Mouse (Mus musculus) neural tube, postnatal 0 days (tissue): ENCODE measurements around the gene Olfr566. TPM values are rescaled to one million over a fixed set of nuclear protein-coding genes. Genes with fewer than 3 reads are reported as not detected.

Experiments used
- polyA plus RNA-seq: library from polyadenylated mRNA; unstranded; fragments of >200 nt; fragmentation: Nextera tagmentation; extraction: Ambion mirVana; gene quantifications from 2 replicates; pipeline ENCODE4 v1.2.1, GENCODE M21; 2015

The Olfr566 gene
- polyA plus RNA-seq, result not detected in 2 replicates

DNA sequence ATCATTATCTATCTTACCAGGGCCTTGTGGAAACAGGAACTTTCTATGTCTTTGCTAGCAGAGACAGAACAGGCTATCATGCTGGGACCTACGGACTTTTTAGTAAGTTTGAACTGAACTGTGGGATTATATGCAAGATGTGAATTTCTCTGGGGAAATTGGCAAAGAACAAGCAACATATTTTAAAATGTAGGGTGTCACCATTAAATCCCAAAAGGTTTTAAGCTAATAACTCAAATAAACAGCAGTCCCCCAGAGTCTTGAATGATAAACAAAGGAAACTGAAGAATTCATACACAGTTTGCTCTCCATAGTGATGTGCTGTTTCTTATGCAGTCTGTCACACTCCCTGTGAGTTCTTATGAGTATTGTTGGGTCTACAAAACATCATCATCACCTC lies at the start of gene Olfr566:
Olfr566 (minus strand) TSS at position 101 of the 400 bp plus-strand sequence.

DNA sequence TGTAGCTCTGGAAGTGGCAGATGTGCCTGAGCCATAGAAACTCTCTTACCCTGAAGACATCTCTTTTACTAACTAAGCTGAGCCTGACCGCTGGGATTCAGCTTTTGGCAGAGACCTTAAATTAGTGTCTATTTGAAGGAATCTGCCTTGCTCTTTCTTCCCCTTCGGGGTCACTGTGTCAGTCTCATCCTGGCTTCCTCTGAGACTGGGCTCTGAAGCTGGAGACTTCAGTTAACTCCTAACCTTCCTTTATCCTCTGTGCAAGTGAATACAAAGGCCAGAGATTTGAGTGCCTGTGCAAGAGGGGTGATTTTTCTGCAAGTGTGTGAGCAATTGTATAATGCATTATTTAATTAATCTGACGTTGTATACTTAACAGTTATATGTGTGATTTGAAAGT lies 32.2 kb upstream of the Olfr566 start, which contains the start of gene Olfr569:
Olfr569 (minus strand) TSS at position 101 of the 400 bp plus-strand sequence.

DNA sequence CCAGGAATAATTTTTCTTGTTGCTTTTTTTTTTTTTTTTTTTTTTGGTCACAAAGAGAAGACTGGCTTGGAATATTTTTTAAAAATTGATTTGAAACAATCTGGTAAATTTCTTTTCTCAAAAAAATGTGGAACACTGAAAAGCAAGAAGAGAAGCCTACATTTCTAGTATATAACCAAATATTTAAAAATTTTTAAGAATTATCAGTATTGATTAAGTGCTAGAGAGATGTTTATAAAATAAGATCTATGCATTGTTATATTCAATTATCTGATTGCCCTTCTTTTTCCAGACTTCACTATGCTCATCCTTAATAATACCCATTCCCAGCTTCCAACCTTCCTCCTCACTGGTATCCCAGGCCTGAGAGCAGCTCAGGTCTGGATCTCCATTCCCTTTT lies 18.3 kb upstream of the Olfr566 start, which contains the start of gene Olfr568:
Olfr568 (plus strand) TSS at position 301 of the 400 bp plus-strand sequence.

Other genes starting within 250 kb of the Olfr566 start
- not detected in 2 replicates for gene Olfr553, start 240.5 kb downstream of the Olfr566 start, polyA plus RNA-seq
- gene Olfr554, start 220.3 kb downstream of the Olfr566 start, polyA plus RNA-seq, result not detected in 2 replicates
- not detected in 2 replicates for gene Olfr555, start 199.9 kb downstream of the Olfr566 start, polyA plus RNA-seq
- gene Olfr556, start 193.9 kb downstream of the Olfr566 start, polyA plus RNA-seq, result not detected in 2 replicates
- gene Trim68, start 171.4 kb downstream of the Olfr566 start, polyA plus RNA-seq, result 5.5 and 9.0 TPM in 2 replicates
- not detected in 2 replicates for gene Olfr557, start 162.9 kb downstream of the Olfr566 start, polyA plus RNA-seq
- 0.17 and 0.25 TPM in 2 replicates for gene Olfr558, start 156.6 kb downstream of the Olfr566 start, polyA plus RNA-seq
- not detected in 2 replicates for gene Olfr33, start 139.7 kb downstream of the Olfr566 start, polyA plus RNA-seq
- not detected in 2 replicates for gene Olfr559, start 131.3 kb downstream of the Olfr566 start, polyA plus RNA-seq
- gene Olfr560, start 99.4 kb downstream of the Olfr566 start, polyA plus RNA-seq, result not detected in 2 replicates
- gene Olfr78, start 99.3 kb downstream of the Olfr566 start, polyA plus RNA-seq, result 0.12 and 0.17 TPM in 2 replicates
- gene Olfr561, start 87.5 kb downstream of the Olfr566 start, polyA plus RNA-seq, result not detected in 2 replicates
- not detected in 2 replicates for gene Olfr564, start 55.3 kb downstream of the Olfr566 start, polyA plus RNA-seq
- gene Olfr568, start 18.4 kb upstream of the Olfr566 start, polyA plus RNA-seq, result not detected in 2 replicates
- not detected in 2 replicates for gene Olfr569, start 32.1 kb upstream of the Olfr566 start, polyA plus RNA-seq
- not detected in 2 replicates for gene Olfr570, start 35.8 kb upstream of the Olfr566 start, polyA plus RNA-seq
- not detected in 2 replicates for gene Olfr571, start 58.8 kb upstream of the Olfr566 start, polyA plus RNA-seq
- not detected in 2 replicates for gene Olfr572, start 65.6 kb upstream of the Olfr566 start, polyA plus RNA-seq
- not detected in 2 replicates for gene Olfr573-ps1, start 83.8 kb upstream of the Olfr566 start, polyA plus RNA-seq
- not detected in 2 replicates for gene Olfr574, start 89.7 kb upstream of the Olfr566 start, polyA plus RNA-seq
- gene Olfr575, start 100.0 kb upstream of the Olfr566 start, polyA plus RNA-seq, result not detected in 2 replicates
- not detected in 2 replicates for gene Olfr576, start 103.9 kb upstream of the Olfr566 start, polyA plus RNA-seq
- not detected in 2 replicates for gene Olfr577, start 117.2 kb upstream of the Olfr566 start, polyA plus RNA-seq
- not detected in 2 replicates for gene Olfr578, start 130.6 kb upstream of the Olfr566 start, polyA plus RNA-seq
- not detected in 2 replicates for gene Olfr582, start 179.3 kb upstream of the Olfr566 start, polyA plus RNA-seq
- not detected in 2 replicates for gene Olfr583, start 192.5 kb upstream of the Olfr566 start, polyA plus RNA-seq
- not detected in 2 replicates for gene Olfr584, start 223.1 kb upstream of the Olfr566 start, polyA plus RNA-seq
- not detected in 2 replicates for gene Olfr585, start 239.0 kb upstream of the Olfr566 start, polyA plus RNA-seq